Mouse (Mus musculus): Measurements from ENCODE around the gene Hist1h2bh. TPM values are rescaled to one million over a fixed set of nuclear protein-coding genes. Genes with fewer than 3 reads are reported as not detected.
"Not testable (repeated sequence)": the region's sequence is repeated elsewhere in the genome, so short reads cannot be mapped to it uniquely, and the experiment has no call there.

The Hist1h2bh gene
- polyA plus RNA-seq, 1 experiment = 1.1 TPM

GRCm38 (mm10) chr13:23575271-23575851 is 32.2 kb upstream of the Hist1h2bh start, which contains the start of gene Hist1h3d:
Gene Hist1h3d, plus strand, starts transcription at chr13:23575763.
- no peaks in the 10 kb centered on the region for H3K79me2 ChIP-seq (ENCODE audit: control insufficient read depth, insufficient read depth)
- H3K4me2 ChIP-seq (ENCODE audit: low read depth) = peak within 1 kb of the TSS; percentile 81
- H3K27me3 ChIP-seq (ENCODE audit: control insufficient read depth, insufficient read depth, insufficient read length) = no peaks in the 10 kb centered on the region
- no peak within 1 kb of the TSS for H3ac ChIP-seq (ENCODE audit: control insufficient read depth, insufficient read length)
- H3K36me3 ChIP-seq (ENCODE audit: control insufficient read depth, insufficient read depth) = no peaks in the 10 kb centered on the region
- TF ChIP-seq USF1 (IDR thresholded peaks at IDR 0.05; ENCODE audit: low read depth) (no peak), E2F4 (IDR thresholded peaks at IDR 0.05; ENCODE audit: insufficient read depth) (no peak), TCF3 (IDR thresholded peaks at IDR 0.05; ENCODE audit: insufficient read length, low read depth) (no peak), TCF12 (IDR thresholded peaks at IDR 0.05; ENCODE audit: insufficient read depth, poor library complexity, severe bottlenecking) (no peak)
- H3K4me3 ChIP-seq = peak within 1 kb of the TSS; percentile 27

DNA sequence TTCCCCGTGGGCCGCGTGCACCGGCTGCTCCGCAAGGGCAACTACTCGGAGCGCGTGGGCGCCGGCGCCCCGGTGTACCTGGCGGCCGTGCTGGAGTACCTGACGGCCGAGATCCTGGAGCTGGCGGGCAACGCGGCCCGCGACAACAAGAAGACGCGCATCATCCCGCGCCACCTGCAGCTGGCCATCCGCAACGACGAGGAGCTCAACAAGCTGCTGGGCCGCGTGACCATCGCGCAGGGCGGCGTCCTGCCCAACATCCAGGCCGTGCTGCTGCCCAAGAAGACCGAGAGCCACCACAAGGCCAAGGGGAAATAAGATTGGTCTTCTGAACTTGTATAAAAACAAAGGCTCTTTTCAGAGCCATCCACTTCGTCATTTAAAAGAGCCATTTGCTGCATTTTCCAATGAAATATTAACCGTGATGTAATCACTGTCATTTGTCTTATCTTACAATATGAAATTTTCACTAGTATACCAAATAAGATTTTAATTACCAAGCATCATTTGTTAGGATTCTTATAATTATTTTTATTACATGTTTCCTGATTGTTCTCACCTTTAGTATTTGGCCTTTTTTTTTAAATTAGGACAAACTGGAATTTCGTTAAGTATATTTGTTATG is 31.5 kb upstream of the Hist1h2bh start:
- H3K4me3 ChIP-seq = peak overlapping the region; percentile 27
- not testable (repeated sequence) for H3K36me3 ChIP-seq (ENCODE audit: control insufficient read depth, insufficient read depth); H3K27me3 ChIP-seq (ENCODE audit: control insufficient read depth, insufficient read depth, insufficient read length); H3K79me2 ChIP-seq (ENCODE audit: control insufficient read depth, insufficient read depth); H3ac ChIP-seq (ENCODE audit: control insufficient read depth, insufficient read length)
- TF ChIP-seq POLR2AphosphoS2 (IDR thresholded peaks at IDR 0.05; ENCODE audit: insufficient read length, low read depth) (peak; percentile 70), POLR2A (IDR thresholded peaks at IDR 0.05; ENCODE audit: insufficient read length, low read depth) (peak; percentile 61)
- peak overlapping the region; percentile 77 for H3K4me2 ChIP-seq (ENCODE audit: low read depth)

GRCm38 (mm10) chr13:23573898-23574524 is 30.8 kb upstream of the Hist1h2bh start, which contains the start of the genes Hist1h2bf and Hist1h2ad:
Gene Hist1h2bf, minus strand, starts transcription at chr13:23574196.
Gene Hist1h2ad, plus strand, starts transcription at chr13:23574381.
- peak; percentile 83 for TF ChIP-seq E2F4 (IDR thresholded peaks at IDR 0.05; ENCODE audit: insufficient read depth)
- TF ChIP-seq POLR2A (IDR thresholded peaks at IDR 0.05; ENCODE audit: insufficient read length, low read depth) = peak; percentile 65
- peak; percentile 84 for TF ChIP-seq POLR2AphosphoS2 (IDR thresholded peaks at IDR 0.05; ENCODE audit: insufficient read length, low read depth)
- not testable (repeated sequence) for H3K27me3 ChIP-seq (ENCODE audit: control insufficient read depth, insufficient read depth, insufficient read length); H3K79me2 ChIP-seq (ENCODE audit: control insufficient read depth, insufficient read depth); H3ac ChIP-seq (ENCODE audit: control insufficient read depth, insufficient read length); H3K36me3 ChIP-seq (ENCODE audit: control insufficient read depth, insufficient read depth)
- peak within 1 kb of the TSS; percentile 77 for H3K4me2 ChIP-seq (ENCODE audit: low read depth)
- peak within 1 kb of the TSS; percentile 27 for H3K4me3 ChIP-seq

- Histone ChIP-seq H3K4me3 (peak overlapping the region; percentile 27), H3K4me2 (ENCODE audit: low read depth) (peak overlapping the region; percentile 64)
- not testable (repeated sequence) for H3K36me3 ChIP-seq (ENCODE audit: control insufficient read depth, insufficient read depth); H3K27me3 ChIP-seq (ENCODE audit: control insufficient read depth, insufficient read depth, insufficient read length); H3ac ChIP-seq (ENCODE audit: control insufficient read depth, insufficient read length); H3K79me2 ChIP-seq (ENCODE audit: control insufficient read depth, insufficient read depth)
Observed at GRCm38 (mm10) chr13:23573034-23573897, 30.1 kb upstream of the Hist1h2bh start.

- H3K36me3 ChIP-seq (ENCODE audit: control insufficient read depth, insufficient read depth) = no peaks in the 10 kb centered on the region
- TF ChIP-seq E2F4 (IDR thresholded peaks at IDR 0.05; ENCODE audit: insufficient read depth) = no peak
- TF ChIP-seq POLR2A (IDR thresholded peaks at IDR 0.05; ENCODE audit: insufficient read length, low read depth) = no peak
- no peak for TF ChIP-seq CEBPB (IDR thresholded peaks at IDR 0.05; ENCODE audit: insufficient read depth, poor library complexity, severe bottlenecking)
- TF ChIP-seq TCF12 (IDR thresholded peaks at IDR 0.05; ENCODE audit: insufficient read depth, poor library complexity, severe bottlenecking) = no peak
- no peak for TF ChIP-seq MYOG (IDR thresholded peaks at IDR 0.05; ENCODE audit: control insufficient read depth in 1 of 3, insufficient read depth in 1 of 3, insufficient read length in 2 of 3, low read depth in 2 of 3)
- TF ChIP-seq TCF3 (IDR thresholded peaks at IDR 0.05; ENCODE audit: insufficient read length, low read depth) = no peak
- TF ChIP-seq MAX (IDR thresholded peaks at IDR 0.05; ENCODE audit: low read depth) = no peak
- TF ChIP-seq REST (IDR thresholded peaks at IDR 0.05; ENCODE audit: insufficient read depth, insufficient read length) = no peak
- TF ChIP-seq SRF (IDR thresholded peaks at IDR 0.05; ENCODE audit: control insufficient read depth, insufficient read length, low read depth) = no peak
- no peak for TF ChIP-seq USF1 (IDR thresholded peaks at IDR 0.05; ENCODE audit: low read depth)
- no peak for TF ChIP-seq MYOD1 (IDR thresholded peaks at IDR 0.05; ENCODE audit: control insufficient read depth in 1 of 3, insufficient read length in 2 of 3, low read depth in 2 of 3)
- no peak for TF ChIP-seq POLR2AphosphoS2 (IDR thresholded peaks at IDR 0.05; ENCODE audit: insufficient read length, low read depth)
- no peak overlapping the region for H3ac ChIP-seq (ENCODE audit: control insufficient read depth, insufficient read length)
- peak overlapping the region; percentile 64 for H3K4me2 ChIP-seq (ENCODE audit: low read depth)
- H3K79me2 ChIP-seq (ENCODE audit: control insufficient read depth, insufficient read depth) = no peaks in the 10 kb centered on the region
- H3K4me3 ChIP-seq = peak overlapping the region; percentile 27
- no peaks in the 10 kb centered on the region for H3K27me3 ChIP-seq (ENCODE audit: control insufficient read depth, insufficient read depth, insufficient read length)
Observed at GRCm38 (mm10) chr13:23572218-23573033, 29.2 kb upstream of the Hist1h2bh start.

Data from myocyte (in vitro differentiated cells).